Mouse (Mus musculus): ENCODE data around the gene Oma1. TPM values are rescaled to one million over a fixed set of nuclear protein-coding genes. Genes with fewer than 3 reads are reported as not detected.

Oma1 gene
- total RNA-seq (2023) = 10 to 100 TPM; 23.6 to 25.1 TPM

GRCm38 (mm10) chr4:103313587-103314525 lies at the start of gene Oma1:
Oma1 (plus strand) TSS chr4:103313812.

GRCm38 (mm10) chr4:103290763-103291162 lies 22.8 kb upstream of the Oma1 start, which contains the start of gene 4921539E11Rik:
4921539E11Rik (minus strand) TSS chr4:103290863.

Other genes starting within 250 kb of the Oma1 start
- 10 to 100 TPM; 91.4 to 98.1 TPM for gene Mier1, start 199.4 kb upstream of the Oma1 start, total RNA-seq (2023)
- gene Wdr78, start 199.3 kb upstream of the Oma1 start, total RNA-seq (2023) = 1 to 10 TPM; 1.1 to 1.6 TPM
- gene Slc35d1, start 98.6 kb upstream of the Oma1 start, total RNA-seq (2023) = 10 to 100 TPM; 10.4 to 11.0 TPM
- not detected for gene 4921539E11Rik, start 22.9 kb upstream of the Oma1 start, total RNA-seq (2023)